Mouse (Mus musculus) cerebellum, adult 2 months (tissue): ENCODE measurements around the gene Zfp692.

Source experiments
- CTCF ChIP-seq: fragments of 200-500 bp; IDR thresholded peaks from 2 replicates; pipeline ENCODE4 v1.5.1; 2011; ENCODE audit warnings: low read depth, mild to moderate bottlenecking, control low read depth, low read length, moderate library complexity, borderline replicate concordance; ENCODE audit not compliant: insufficient read depth
- POLR2A ChIP-seq: fragments of 200-500 bp; IDR thresholded peaks from 2 replicates; pipeline ENCODE4 v1.6.1; 2011; ENCODE audit warnings: low read length, control low read depth, borderline replicate concordance; ENCODE audit not compliant: insufficient read depth

DNA sequence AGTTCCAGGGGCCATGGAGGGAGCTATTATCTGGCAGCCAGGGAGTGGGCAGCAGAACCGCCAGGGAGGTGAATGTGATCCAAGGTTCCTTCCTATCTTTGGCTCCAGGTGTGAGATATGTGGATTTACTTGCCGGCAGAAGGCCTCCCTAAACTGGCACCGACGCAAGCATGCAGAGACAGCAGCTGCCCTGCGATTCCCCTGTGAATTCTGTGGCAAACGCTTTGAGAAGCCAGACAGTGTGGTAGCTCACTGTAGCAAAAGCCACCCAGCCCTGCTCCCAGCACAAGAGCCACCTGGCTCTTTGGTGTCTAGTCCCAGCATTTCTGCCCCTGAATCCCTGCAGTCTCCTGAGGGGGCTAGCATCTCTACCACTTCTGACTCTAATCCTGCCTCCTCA, 7.2 kb downstream of the Zfp692 start:
- TF ChIP-seq POLR2A: no peak
- no peak for TF ChIP-seq CTCF
